Mouse (Mus musculus) midbrain, embryonic 11.5 days (tissue): ENCODE measurements around the gene Bcl7a. TPM values are rescaled to one million over a fixed set of nuclear protein-coding genes. Genes with fewer than 3 reads are reported as not detected.

ENCODE experiments used
- ATAC-seq: fragments of 200-750 bp; cut with Nextera tagmentation; 2 replicates; pipeline ENCODE4 v1.8.0; 2017; ENCODE audit warnings: moderate TSS enrichment, moderate library complexity; ENCODE audit not compliant: low FRiP score
- DNase-seq: peaks from one replicate; pipeline ENCODE4 v3.0.0; 2015; ENCODE audit warnings: low spot score; ENCODE audit errors: missing footprints
- H3K27ac ChIP-seq: fragments of 300-500 bp; sonication (generic); 2 replicates; pipeline ENCODE4 v1.5.1; 2014; ENCODE audit warnings: low read depth, low read length
- H3K27me3 ChIP-seq: fragments of 300-500 bp; sonication (generic); 2 replicates; pipeline ENCODE4 v1.6.1; 2014; ENCODE audit warnings: mild to moderate bottlenecking, low read length, moderate library complexity, mixed read lengths; ENCODE audit not compliant: control insufficient read depth, insufficient read depth
- H3K36me3 ChIP-seq: fragments of 300-500 bp; sonication (generic); 2 replicates; pipeline ENCODE4 v1.6.1; 2014; ENCODE audit warnings: mild to moderate bottlenecking, low read length, moderate library complexity, mixed read lengths; ENCODE audit not compliant: control insufficient read depth, insufficient read depth
- H3K4me1 ChIP-seq: fragments of 300-500 bp; sonication (generic); 2 replicates; pipeline ENCODE4 v1.6.1; 2014; ENCODE audit warnings: low read length; ENCODE audit not compliant: control insufficient read depth, insufficient read depth
- H3K4me2 ChIP-seq: fragments of 300-500 bp; sonication (generic); 2 replicates; pipeline ENCODE4 v1.6.1; 2014; ENCODE audit warnings: mild to moderate bottlenecking, moderate library complexity
- H3K4me3 ChIP-seq: fragments of 300-500 bp; sonication (generic); 2 replicates; pipeline ENCODE4 v1.5.1; 2014; ENCODE audit warnings: low read depth, low read length
- H3K9ac ChIP-seq: fragments of 300-500 bp; sonication (generic); 2 replicates; pipeline ENCODE4 v1.6.1; 2014; ENCODE audit warnings: low read length
- H3K9me3 ChIP-seq: fragments of 300-500 bp; sonication (generic); 2 replicates; pipeline ENCODE4 v1.6.1; 2016; ENCODE audit warnings: low read length; ENCODE audit not compliant: control insufficient read depth
- WGBS: fragments of 180-500 bp; shearing (Covaris S2); extraction: QIAGEN DNeasy Blood & Tissue Kit; methylation state at CpG from one replicate; pipeline ENCODE4 v1.1.7; 2014; 5-methylcytosine and 5-hydroxymethylcytosine counted together
- polyA plus RNA-seq: library from polyadenylated mRNA; unstranded; fragments of >200 nt; fragmentation: Nextera tagmentation; extraction: Ambion mirVana; gene quantifications from 2 replicates; pipeline ENCODE4 v1.2.1, GENCODE M21; 2014

Bcl7a gene
- polyA plus RNA-seq, 1 experiment from 2014 or later, result 45.3 TPM

DNA sequence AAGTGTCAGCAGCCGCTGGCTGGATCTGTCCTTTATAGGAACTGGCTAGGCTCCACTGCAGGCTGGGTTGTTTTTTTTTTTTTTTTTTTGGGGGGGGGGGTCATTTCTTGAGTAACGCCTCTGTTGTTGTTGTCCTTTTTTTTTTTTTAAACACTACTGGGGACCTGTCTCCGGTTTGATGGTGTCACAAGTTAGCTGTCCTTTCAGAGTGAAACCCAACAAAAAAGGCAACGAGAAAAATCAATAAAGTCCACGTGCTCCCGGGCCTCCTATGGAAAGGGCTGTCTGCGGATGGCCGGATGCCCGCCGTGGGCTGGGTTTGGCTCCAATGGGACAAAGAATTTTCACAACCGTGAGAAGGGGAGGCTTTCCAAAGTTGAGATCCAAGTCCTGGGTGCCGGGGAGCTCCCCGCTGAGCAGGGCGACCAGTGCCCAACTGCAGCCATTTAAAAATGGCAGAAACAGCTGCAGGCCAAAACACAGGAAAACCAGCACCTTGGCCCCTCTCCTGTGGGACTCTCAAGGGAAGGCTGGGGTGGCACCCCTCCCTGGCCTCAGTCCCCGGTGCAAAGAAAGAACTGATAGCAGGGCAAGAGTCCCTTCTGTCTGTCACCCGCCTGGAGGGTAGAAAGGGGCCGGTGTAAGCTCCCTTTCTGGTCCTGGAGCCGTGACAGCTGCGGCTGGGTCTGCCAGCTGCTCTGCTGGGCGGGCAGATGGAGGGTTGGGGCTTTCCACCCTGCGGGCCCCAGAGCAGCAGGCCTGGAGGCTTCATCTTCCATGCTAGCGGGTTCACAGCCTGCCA, 2.4 kb downstream of the Bcl7a start:
- Histone ChIP-seq H3K4me2 (peak overlapping the region; percentile 94), H3K9ac (peak overlapping the region; percentile 98), H3K27me3 (no peaks in the 10 kb centered on the region), H3K27ac (peak overlapping the region; percentile 98), H3K36me3 (no peaks in the 10 kb centered on the region), H3K4me1 (peaks cover 22% of the 10 kb centered on the region), H3K4me3 (peak overlapping the region; percentile 83), H3K9me3 (no peaks in the 10 kb centered on the region)
- DNase-seq (peak; percentile 97), ATAC-seq (peak; percentile 60)
- WGBS, result 1% methylated on average over 22 of the region's 22 CpGs

DNA sequence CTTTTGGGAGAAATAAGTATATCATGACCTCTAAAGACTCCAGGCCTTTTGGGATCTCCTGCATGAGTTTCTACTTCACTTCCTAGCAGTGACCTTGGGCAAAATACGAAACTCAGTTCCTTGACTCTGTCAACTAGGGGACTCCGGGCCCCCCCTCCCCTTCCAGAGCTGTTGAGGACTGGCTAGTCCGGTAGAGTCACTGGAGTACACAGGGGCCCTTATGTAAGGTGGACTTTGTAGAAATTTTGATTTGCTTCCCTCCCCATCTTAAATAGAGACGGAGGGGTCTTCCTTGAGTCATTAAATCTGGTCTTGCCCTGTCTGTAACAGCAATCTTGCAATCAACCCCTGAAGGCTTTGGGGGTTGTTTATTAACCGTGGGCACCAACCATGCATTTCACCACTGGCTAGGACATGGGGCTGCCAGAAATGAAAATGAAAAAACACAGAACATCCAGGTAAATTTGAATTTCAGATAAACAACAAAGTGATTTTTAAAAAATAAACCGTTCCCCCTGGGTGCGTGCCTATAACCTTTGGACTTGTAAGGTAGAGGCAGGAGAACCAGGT, 3.2 kb downstream of the Bcl7a start:
- H3K4me3 ChIP-seq, result peak overlapping the region; percentile 83
- ATAC-seq (no peak), DNase-seq (no peak)
- H3K27ac ChIP-seq, result peak overlapping the region; percentile 98
- H3K27me3 ChIP-seq, result no peaks in the 10 kb centered on the region
- peak overlapping the region; percentile 98 for H3K9ac ChIP-seq
- H3K36me3 ChIP-seq, result no peaks in the 10 kb centered on the region
- peak overlapping the region; percentile 94 for H3K4me2 ChIP-seq
- 76% methylated on average over 7 of the region's 7 CpGs for WGBS
- peaks cover 22% of the 10 kb centered on the region for H3K4me1 ChIP-seq
- H3K9me3 ChIP-seq, result no peaks in the 10 kb centered on the region

DNA sequence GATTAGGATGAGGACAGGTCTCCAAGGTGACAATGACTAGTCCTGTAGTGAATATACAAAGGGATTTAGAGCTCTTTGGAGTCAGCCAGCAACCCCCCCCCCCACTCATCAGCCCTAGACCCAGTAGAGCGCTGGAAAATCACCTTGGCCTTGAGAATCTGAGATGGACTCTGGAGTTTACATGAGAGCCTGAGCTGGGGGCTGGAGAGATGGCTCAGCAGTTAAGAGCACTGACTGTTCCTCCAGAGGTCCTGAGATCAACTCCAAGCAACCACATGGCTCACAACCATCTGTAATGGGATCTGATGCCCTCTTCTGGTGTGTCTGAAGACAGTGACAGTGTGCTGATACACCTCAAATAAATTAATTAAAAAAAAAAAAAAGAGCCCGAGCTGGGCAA, 4.4 kb downstream of the Bcl7a start:
- no peak overlapping the region for H3K27ac ChIP-seq
- 87% methylated on average over 2 of the region's 2 CpGs for WGBS
- H3K9ac ChIP-seq, result no peak overlapping the region
- no peak for ATAC-seq
- peaks cover 22% of the 10 kb centered on the region for H3K4me1 ChIP-seq
- no peaks in the 10 kb centered on the region for H3K9me3 ChIP-seq
- peaks cover 4% of the 10 kb centered on the region; the same call in 1 of the 2 replicates for H3K36me3 ChIP-seq
- 0 out of 2 replicates have a peak overlapping the region, but pooled peaks have one; percentile 3 for H3K4me2 ChIP-seq
- H3K27me3 ChIP-seq, result no peaks in the 10 kb centered on the region
- no peak for DNase-seq
- no peak overlapping the region for H3K4me3 ChIP-seq

DNA sequence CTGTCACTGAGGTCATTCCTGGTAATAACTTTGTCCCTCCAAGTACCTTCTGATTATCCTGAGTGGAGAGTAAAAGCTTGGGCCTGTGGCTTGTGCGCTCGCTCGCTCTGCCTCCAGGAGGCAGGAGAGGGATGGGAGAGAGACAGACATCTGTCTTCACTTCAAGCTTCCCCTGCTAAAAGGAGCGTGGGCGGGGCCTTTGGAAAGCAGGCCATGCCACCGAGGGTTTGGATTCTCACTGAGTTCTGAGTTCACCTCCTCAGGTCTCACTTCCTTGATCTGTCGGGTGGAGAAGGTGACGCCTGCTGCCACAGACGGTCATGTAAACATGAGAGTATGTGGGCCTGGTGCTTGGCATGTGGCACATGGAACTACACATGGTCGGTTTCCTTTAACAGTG, 6.8 kb downstream of the Bcl7a start:
- Histone ChIP-seq H3K27ac (no peak overlapping the region), H3K4me3 (no peak overlapping the region), H3K4me2 (no peak overlapping the region), H3K9me3 (no peaks in the 10 kb centered on the region), H3K27me3 (no peaks in the 10 kb centered on the region), H3K9ac (no peak overlapping the region), H3K36me3 (peaks cover 6% of the 10 kb centered on the region), H3K4me1 (peaks cover 18% of the 10 kb centered on the region)
- DNase-seq, result no peak
- WGBS, result 74% methylated on average over 10 of the region's 10 CpGs
- no peak for ATAC-seq

DNA sequence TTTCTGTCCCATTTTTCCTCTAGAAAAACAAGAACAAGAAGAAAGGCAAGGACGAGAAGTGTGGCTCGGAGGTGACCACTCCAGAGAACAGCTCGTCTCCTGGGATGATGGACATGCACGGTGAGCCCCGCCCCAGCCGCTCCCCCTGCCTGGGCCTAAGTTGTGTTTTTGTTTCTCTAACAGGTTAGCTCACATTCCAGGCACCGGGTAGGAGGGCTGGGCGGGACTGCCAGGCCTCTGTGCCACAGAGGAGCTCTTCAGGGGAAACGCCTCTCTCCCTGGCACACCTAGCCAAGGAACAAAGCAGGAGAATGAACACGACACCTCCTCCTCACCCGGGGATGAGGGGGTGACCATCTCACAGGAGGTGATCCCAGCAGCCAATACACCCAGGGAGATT, 12.3 kb downstream of the Bcl7a start:
- WGBS, result 85% methylated on average over 11 of the region's 11 CpGs

DNA sequence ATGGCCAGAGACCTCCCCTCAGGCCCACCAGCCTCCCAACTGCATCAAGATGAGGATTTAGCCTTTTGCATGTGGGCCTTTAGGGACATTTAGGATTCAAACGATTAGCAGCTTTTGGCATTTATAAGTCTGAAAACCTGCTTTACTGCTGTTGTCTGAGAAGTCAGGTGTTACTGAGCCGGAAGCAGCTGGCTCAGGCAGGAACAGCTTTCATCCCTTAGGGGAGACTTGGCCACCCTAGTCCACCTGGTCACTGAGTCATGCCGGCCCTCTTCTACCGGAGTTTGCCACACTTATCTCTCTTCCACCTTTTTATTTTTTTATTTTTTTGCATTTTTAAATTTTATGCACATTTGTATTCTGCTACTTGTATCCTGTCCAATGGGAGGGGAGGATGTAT, 13.6 kb downstream of the Bcl7a start:
- Histone ChIP-seq H3K9me3 (no peaks in the 10 kb centered on the region), H3K9ac (no peak overlapping the region), H3K27ac (no peak overlapping the region), H3K4me1 (no peaks in the 10 kb centered on the region), H3K4me2 (no peak overlapping the region), H3K4me3 (no peak overlapping the region), H3K27me3 (no peaks in the 10 kb centered on the region), H3K36me3 (peaks cover 45% of the 10 kb centered on the region)
- 98% methylated on average over 4 of the region's 4 CpGs for WGBS
- ATAC-seq (no peak), DNase-seq (no peak)

More for the DNA sequence above, 12.3 kb downstream of the Bcl7a start:
- H3K27ac ChIP-seq, result no peak overlapping the region
- H3K9ac ChIP-seq, result no peak overlapping the region
- no peak overlapping the region for H3K4me3 ChIP-seq
- no peak for DNase-seq
- peaks cover 34% of the 10 kb centered on the region for H3K36me3 ChIP-seq
- no peak for ATAC-seq
- no peaks in the 10 kb centered on the region for H3K27me3 ChIP-seq
- no peaks in the 10 kb centered on the region for H3K4me1 ChIP-seq
- H3K4me2 ChIP-seq, result no peak overlapping the region
- H3K9me3 ChIP-seq, result no peaks in the 10 kb centered on the region

DNA sequence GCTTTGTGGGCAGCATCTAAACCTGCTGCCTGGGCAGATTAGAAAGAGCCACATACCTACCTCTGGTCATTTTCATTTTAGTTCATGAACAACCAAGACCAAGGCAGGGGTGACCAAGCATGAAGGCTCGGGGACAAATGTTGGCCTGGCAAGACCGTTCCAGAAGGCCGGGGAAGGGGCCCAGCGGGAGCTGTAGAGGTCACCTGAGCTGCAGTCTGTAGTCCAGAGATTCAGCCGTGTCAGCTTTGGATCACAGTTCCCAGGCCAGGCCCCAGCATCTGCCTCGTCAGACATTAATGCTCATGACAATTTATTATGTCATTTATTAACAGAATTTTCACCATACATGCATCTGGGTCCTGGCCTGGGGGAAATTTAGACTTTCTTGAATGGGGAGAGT, 15.8 kb downstream of the Bcl7a start:
- no peaks in the 10 kb centered on the region for H3K27me3 ChIP-seq
- no peak for ATAC-seq
- H3K9ac ChIP-seq, result no peak overlapping the region
- H3K4me2 ChIP-seq, result no peak overlapping the region
- WGBS, result 93% methylated on average over 6 of the region's 6 CpGs
- DNase-seq, result no peak
- H3K4me3 ChIP-seq, result no peak overlapping the region
- peaks cover 62% of the 10 kb centered on the region for H3K36me3 ChIP-seq
- H3K9me3 ChIP-seq, result no peaks in the 10 kb centered on the region
- no peaks in the 10 kb centered on the region for H3K4me1 ChIP-seq
- H3K27ac ChIP-seq, result no peak overlapping the region

DNA sequence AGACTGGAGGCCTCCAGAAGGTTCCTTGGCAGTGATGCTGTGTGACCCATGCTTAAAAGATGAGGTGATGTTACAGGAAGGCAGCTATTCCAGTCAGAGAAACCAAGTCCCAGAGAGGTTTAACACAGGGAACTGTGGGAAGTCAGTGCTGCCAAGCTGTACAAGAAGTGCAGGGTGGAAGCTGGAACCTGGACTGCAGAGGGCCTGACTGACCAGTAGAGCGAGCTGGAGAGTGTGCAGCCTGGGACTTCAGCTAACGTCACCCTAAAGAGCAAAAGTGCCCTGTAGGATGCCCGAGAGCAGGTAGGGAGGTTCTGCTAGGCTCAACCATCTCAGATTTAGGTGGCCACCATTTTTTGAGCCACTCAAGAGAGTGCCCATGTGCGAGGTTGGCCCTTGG, 19.3 kb downstream of the Bcl7a start:
- Histone ChIP-seq H3K9me3 (no peaks in the 10 kb centered on the region), H3K27ac (no peak overlapping the region), H3K36me3 (peaks cover 44% of the 10 kb centered on the region), H3K9ac (no peak overlapping the region), H3K4me1 (no peaks in the 10 kb centered on the region), H3K4me2 (no peak overlapping the region), H3K27me3 (no peaks in the 10 kb centered on the region), H3K4me3 (no peak overlapping the region)
- 89% methylated on average over 4 of the region's 4 CpGs for WGBS
- no peak for ATAC-seq
- no peak for DNase-seq

DNA sequence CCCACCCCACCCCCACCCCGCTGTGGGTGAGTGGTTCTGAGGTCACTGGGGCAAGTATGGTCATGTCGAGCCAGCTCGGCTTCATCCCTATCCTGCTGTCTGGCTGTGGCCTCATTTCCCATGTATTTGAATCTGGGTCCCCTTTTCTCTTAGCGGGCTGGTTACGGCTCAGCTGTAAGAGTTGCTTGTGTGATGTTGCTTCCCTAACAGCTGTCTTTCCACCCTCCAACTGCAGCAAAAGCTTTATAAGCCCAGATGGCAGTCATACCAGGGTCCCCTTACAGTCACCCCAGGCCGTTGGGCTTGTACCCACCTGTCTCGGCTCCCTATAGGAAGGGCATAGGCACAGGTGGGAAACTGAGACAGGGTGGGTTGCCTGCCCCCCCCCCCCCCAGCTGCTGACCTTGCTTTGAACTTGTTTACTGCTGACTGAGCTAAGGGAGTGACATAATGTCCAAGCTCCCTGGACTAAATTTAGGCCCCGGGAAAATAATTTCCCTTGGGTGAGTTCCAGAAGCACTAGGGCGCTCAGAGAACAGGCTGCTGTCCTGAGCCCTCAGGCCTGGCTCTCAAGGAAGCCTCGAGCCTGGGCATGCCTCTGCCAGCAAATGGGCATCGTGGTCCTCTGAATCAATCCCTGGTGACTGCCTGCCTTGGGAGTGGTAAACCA, 20.8 kb downstream of the Bcl7a start:
- Histone ChIP-seq H3K9me3 (no peaks in the 10 kb centered on the region), H3K36me3 (peaks cover 44% of the 10 kb centered on the region), H3K4me2 (no peak overlapping the region), H3K27me3 (no peaks in the 10 kb centered on the region), H3K4me3 (no peak overlapping the region), H3K9ac (no peak overlapping the region), H3K27ac (no peak overlapping the region), H3K4me1 (no peaks in the 10 kb centered on the region)
- DNase-seq (no peak), ATAC-seq (no peak)
- 91% methylated on average over 11 of the region's 11 CpGs for WGBS
